Mouse (Mus musculus) right cerebral cortex, postnatal 25 days (tissue): ENCODE measurements around the gene Zdbf2.

Experiments
- DNase-seq: peaks from one replicate; pipeline ENCODE4 v3.0.0; 2022

The Zdbf2 gene

GRCm38 (mm10) chr1:63272741-63273338 lies at the start of gene Zdbf2:
Gene Zdbf2, plus strand, starts transcription at chr1:63273265.
- no peak for DNase-seq

GRCm38 (mm10) chr1:63225009-63225408 lies 48.1 kb upstream of the Zdbf2 start:
- no peak for DNase-seq

GRCm38 (mm10) chr1:63225890-63226289 lies 47.2 kb upstream of the Zdbf2 start:
- DNase-seq: no peak

- no peak for DNase-seq
These were observed 45.8 kb upstream of the Zdbf2 start for GRCm38 (mm10) chr1:63227241-63227640.

- no peak for DNase-seq
These were observed 35.7 kb upstream of the Zdbf2 start for GRCm38 (mm10) chr1:63237371-63237770.

GRCm38 (mm10) chr1:63239305-63239704 lies 33.8 kb upstream of the Zdbf2 start:
- DNase-seq: no peak

GRCm38 (mm10) chr1:63239751-63240150 lies 33.3 kb upstream of the Zdbf2 start:
- DNase-seq: no peak

GRCm38 (mm10) chr1:63243854-63244253 lies 29.2 kb upstream of the Zdbf2 start:
- no peak for DNase-seq

GRCm38 (mm10) chr1:63246862-63247521 lies 26.1 kb upstream of the Zdbf2 start:
- no peak for DNase-seq

GRCm38 (mm10) chr1:63247831-63248359 lies 25.2 kb upstream of the Zdbf2 start:
- no peak for DNase-seq

- no peak for DNase-seq
These were observed 24.7 kb upstream of the Zdbf2 start for GRCm38 (mm10) chr1:63248360-63248851.

- DNase-seq: no peak
These were observed 23.8 kb upstream of the Zdbf2 start for GRCm38 (mm10) chr1:63249261-63249660.

GRCm38 (mm10) chr1:63252351-63253209 lies 20.5 kb upstream of the Zdbf2 start:
- no peak for DNase-seq

GRCm38 (mm10) chr1:63253291-63253690 lies 19.8 kb upstream of the Zdbf2 start:
- DNase-seq: no peak

GRCm38 (mm10) chr1:63255101-63255500 lies 18.0 kb upstream of the Zdbf2 start:
- DNase-seq: no peak

GRCm38 (mm10) chr1:63256083-63256482 lies 17.0 kb upstream of the Zdbf2 start:
- no peak for DNase-seq

- DNase-seq: no peak
These were observed 14.6 kb upstream of the Zdbf2 start for GRCm38 (mm10) chr1:63258501-63258900.

- no peak for DNase-seq
These were observed 13.7 kb upstream of the Zdbf2 start for GRCm38 (mm10) chr1:63259271-63259830.

GRCm38 (mm10) chr1:63259916-63260741 lies 12.9 kb upstream of the Zdbf2 start:
- no peak for DNase-seq

GRCm38 (mm10) chr1:63260742-63261033 lies 12.4 kb upstream of the Zdbf2 start:
- no peak for DNase-seq

GRCm38 (mm10) chr1:63261041-63261590 lies 11.9 kb upstream of the Zdbf2 start:
- DNase-seq: no peak

- no peak for DNase-seq
These were observed 9.4 kb upstream of the Zdbf2 start for GRCm38 (mm10) chr1:63263671-63264070.
